Mouse (Mus musculus) liver, embryonic 15.5 days (tissue): ENCODE data around the gene Ern2. TPM values are rescaled to one million over a fixed set of nuclear protein-coding genes. Genes with fewer than 3 reads are reported as not detected.

Experiments
- ATAC-seq: fragments of 200-750 bp; cut with Nextera tagmentation; 2 replicates; pipeline ENCODE4 v1.8.0; 2017; ENCODE audit warnings: moderate number of reproducible peaks, mild to moderate bottlenecking, moderate library complexity; ENCODE audit not compliant: insufficient read depth
- H3K27ac ChIP-seq: fragments of 300-500 bp; sonication (generic); replicated peaks from 2 replicates; pipeline ENCODE4 v1.5.1; 2015; ENCODE audit warnings: mild to moderate bottlenecking, inconsistent platforms
- H3K27me3 ChIP-seq: fragments of 300-500 bp; sonication (generic); 2 replicates; pipeline ENCODE4 v1.6.1; 2015; ENCODE audit warnings: mild to moderate bottlenecking, inconsistent platforms
- H3K36me3 ChIP-seq: fragments of 300-500 bp; sonication (generic); replicated peaks from 2 replicates; pipeline ENCODE4 v1.6.1; 2015; ENCODE audit warnings: moderate library complexity, mild to moderate bottlenecking, inconsistent platforms
- H3K4me1 ChIP-seq: fragments of 300-500 bp; sonication (generic); replicated peaks from 2 replicates; pipeline ENCODE4 v1.6.1; 2015; ENCODE audit warnings: inconsistent platforms
- H3K4me2 ChIP-seq: fragments of 300-500 bp; sonication (generic); 2 replicates; pipeline ENCODE4 v1.6.1; 2015; ENCODE audit warnings: moderate library complexity, mild to moderate bottlenecking, inconsistent platforms
- H3K4me3 ChIP-seq: fragments of 300-500 bp; sonication (generic); replicated peaks from 2 replicates; pipeline ENCODE4 v1.5.1; 2015; ENCODE audit warnings: mild to moderate bottlenecking, inconsistent platforms
- H3K9ac ChIP-seq: fragments of 300-500 bp; sonication (generic); 2 replicates; pipeline ENCODE4 v1.6.1; 2015; ENCODE audit warnings: moderate library complexity, mild to moderate bottlenecking, inconsistent platforms
- H3K9me3 ChIP-seq: fragments of 300-500 bp; sonication (generic); replicated peaks from 2 replicates; pipeline ENCODE4 v1.6.1; 2016; ENCODE audit warnings: inconsistent platforms
- WGBS: fragments of 180-500 bp; shearing (Covaris S2); methylation state at CpG from one replicate; pipeline ENCODE4 v1.1.7; 2015; ENCODE audit warnings: mixed read lengths; ENCODE audit not compliant: insufficient replicate concordance; 5-methylcytosine and 5-hydroxymethylcytosine counted together
- polyA plus RNA-seq: library from polyadenylated mRNA; unstranded; fragments of >200 nt; fragmentation: Nextera tagmentation; extraction: Ambion mirVana; gene quantifications from 2 replicates; pipeline ENCODE4 v1.2.1, GENCODE M21; 2015

Ern2 gene
- polyA plus RNA-seq, 1 experiment from 2014 or later = not detected

GRCm38 (mm10) chr7:122125636-122126035 lies 60.4 kb downstream of the Ern2 start:
- no peak overlapping the region for H3K4me2 ChIP-seq
- no peak overlapping the region for H3K4me3 ChIP-seq
- no peak for ATAC-seq
- peaks cover 78% of the 10 kb centered on the region for H3K36me3 ChIP-seq
- no peak overlapping the region for H3K27ac ChIP-seq
- WGBS = 76% methylated on average over 8 of the region's 8 CpGs
- no peaks in the 10 kb centered on the region for H3K9me3 ChIP-seq
- no peaks in the 10 kb centered on the region for H3K27me3 ChIP-seq
- no peaks in the 10 kb centered on the region for H3K4me1 ChIP-seq
- no peak overlapping the region for H3K9ac ChIP-seq

- 0 out of 2 replicates have a peak overlapping the region, but pooled peaks have one; percentile 29 for H3K27ac ChIP-seq
- 63% methylated on average over 4 of the region's 4 CpGs for WGBS
- H3K4me1 ChIP-seq = no peaks in the 10 kb centered on the region
- peaks cover 83% of the 10 kb centered on the region for H3K36me3 ChIP-seq
- ATAC-seq = 0 out of 2 replicates have a peak, but pooled peaks have one; percentile 15
- H3K9me3 ChIP-seq = no peaks in the 10 kb centered on the region
- H3K9ac ChIP-seq = no peak overlapping the region
- H3K4me3 ChIP-seq = no peak overlapping the region
- H3K27me3 ChIP-seq = no peaks in the 10 kb centered on the region
- no peak overlapping the region for H3K4me2 ChIP-seq
Measured at GRCm38 (mm10) chr7:122123518-122123917, 62.5 kb downstream of the Ern2 start.

Other genes with a start within 250 kb of the Ern2 start
- 9.2 and 10.0 TPM in 2 replicates for gene Cog7, start 204.5 kb downstream of the Ern2 start, polyA plus RNA-seq
- gene Gga2, start 165.0 kb downstream of the Ern2 start, polyA plus RNA-seq = 33.8 and 34.6 TPM in 2 replicates
- 15.6 and 16.2 TPM in 2 replicates for gene Ubfd1, start 119.0 kb downstream of the Ern2 start, polyA plus RNA-seq
- 7.0 and 8.9 TPM in 2 replicates for gene Ears2, start 118.9 kb downstream of the Ern2 start, polyA plus RNA-seq
- 383 and 425 TPM in 2 replicates for gene Ndufab1, start 84.3 kb downstream of the Ern2 start, polyA plus RNA-seq
- gene Palb2, start 53.2 kb downstream of the Ern2 start, polyA plus RNA-seq = 10.2 and 11.9 TPM in 2 replicates
- 45.5 and 47.0 TPM in 2 replicates for gene Dctn5, start 53.2 kb downstream of the Ern2 start, polyA plus RNA-seq
- gene Plk1, start 26.8 kb downstream of the Ern2 start, polyA plus RNA-seq = 102 and 110 TPM in 2 replicates
- gene Chp2, start 33.3 kb upstream of the Ern2 start, polyA plus RNA-seq = 1.5 and 2.0 TPM in 2 replicates
- 4.0 and 5.1 TPM in 2 replicates for gene Prkcb, start 102.5 kb upstream of the Ern2 start, polyA plus RNA-seq